Mouse (Mus musculus): ENCODE data around the gene Ckb.
A peak's percentile ranks its signal among the peaks of the same experiment; 100 is the strongest.

DNA sequence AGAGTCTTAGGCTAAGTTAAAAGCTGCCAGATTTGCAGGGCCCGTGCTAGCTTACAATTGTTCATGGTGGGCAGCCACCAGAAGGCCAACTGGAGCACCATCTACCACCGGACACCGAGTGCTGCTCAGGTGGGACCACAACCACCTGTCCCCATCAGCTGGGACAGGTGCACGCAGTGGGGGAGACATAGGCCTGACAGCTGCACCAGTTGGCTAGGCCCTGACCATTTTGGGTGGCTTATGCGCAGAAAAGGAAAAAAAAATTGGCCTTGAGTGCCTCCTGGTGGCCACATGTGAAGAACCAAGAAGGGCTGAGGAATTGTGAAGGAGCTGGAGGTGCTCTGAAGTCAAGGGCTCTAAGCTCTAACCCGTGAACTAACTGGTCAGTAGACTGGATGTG lies 24.1 kb upstream of the Ckb start:
- peak; percentile 85 for TF ChIP-seq CTCF (IDR thresholded peaks at IDR 0.05; ENCODE audit: low read depth)
- no peak for TF ChIP-seq EP300 (IDR thresholded peaks at IDR 0.05; ENCODE audit: low read depth)
